Mouse (Mus musculus) frontal cortex, adult 2 months (tissue): ENCODE measurements around the gene C1qbp. TPM values are rescaled to one million over a fixed set of nuclear protein-coding genes. Genes with fewer than 3 reads are reported as not detected.

Source experiments
- DNase-seq, 2 experiments: peaks; one replicate each; pipeline ENCODE4 v3.0.0; 2022; ENCODE audit warnings: low spot score in 1 of 2; ENCODE audit errors: extremely low spot score in 1 of 2
- polyA plus RNA-seq: library from polyadenylated mRNA; depleted of rRNA; stranded (reverse); fragments of >200 nt; gene quantifications from 2 replicates; pipeline ENCODE4 v1.2.3, GENCODE M21; 2012; rRNA removed

The C1qbp gene
- polyA plus RNA-seq: 79.9 and 94.5 TPM in 2 replicates

GRCm38 (mm10) chr11:70982557-70983228, at the start of gene C1qbp:
TSS of gene C1qbp (minus strand) at chr11:70983026.
- peak; percentile 79 to 96 for DNase-seq

- DNase-seq: no peak
Observed at GRCm38 (mm10) chr11:71032070-71032469, 49.2 kb upstream of the C1qbp start.

GRCm38 (mm10) chr11:71029403-71030118, 46.7 kb upstream of the C1qbp start:
- peak in 1 of 2 experiments; percentile 30 for DNase-seq

- no peak for DNase-seq
Observed at GRCm38 (mm10) chr11:71028280-71028679, 45.5 kb upstream of the C1qbp start.

- peak; percentile 99 for DNase-seq
Observed at GRCm38 (mm10) chr11:71019201-71020068, 36.6 kb upstream of the C1qbp start, which contains the start of the genes Mis12 and Derl2. TSS of gene Mis12 (plus strand) at chr11:71019611. TSS of gene Derl2 (minus strand) at chr11:71019841.

GRCm38 (mm10) chr11:71018416-71019200, 35.8 kb upstream of the C1qbp start:
- peak in 1 of 2 experiments; percentile 18 for DNase-seq

- DNase-seq: no peak
Observed at GRCm38 (mm10) chr11:71017051-71017450, 34.2 kb upstream of the C1qbp start.

- no peak for DNase-seq
Observed at GRCm38 (mm10) chr11:71012743-71013142, 29.9 kb upstream of the C1qbp start.

- no peak for DNase-seq
Observed at GRCm38 (mm10) chr11:71008321-71008720, 25.5 kb upstream of the C1qbp start.

- no peak for DNase-seq
Observed at GRCm38 (mm10) chr11:71007831-71008230, 25.0 kb upstream of the C1qbp start.

- no peak for DNase-seq
Observed at GRCm38 (mm10) chr11:71007026-71007425, 24.2 kb upstream of the C1qbp start.

GRCm38 (mm10) chr11:71005046-71005445, 22.2 kb upstream of the C1qbp start:
- peak in 1 of 2 experiments; percentile 11 for DNase-seq

GRCm38 (mm10) chr11:71004316-71004773, 21.5 kb upstream of the C1qbp start, which contains the start of gene Dhx33:
TSS of gene Dhx33 (minus strand) at chr11:71004437.
- DNase-seq: peak; percentile 97 to 98

GRCm38 (mm10) chr11:71003611-71004315, 20.9 kb upstream of the C1qbp start:
- DNase-seq: peak in 1 of 2 experiments; percentile 47

GRCm38 (mm10) chr11:71001167-71001566, 18.3 kb upstream of the C1qbp start:
- peak in 1 of 2 experiments; percentile 26 for DNase-seq

GRCm38 (mm10) chr11:70982030-70982429, 796 bp downstream of the C1qbp start:
- no peak for DNase-seq

- no peak for DNase-seq
Observed at GRCm38 (mm10) chr11:70980751-70981510, 1.9 kb downstream of the C1qbp start.

- DNase-seq: no peak
Observed at GRCm38 (mm10) chr11:70980232-70980631, 2.6 kb downstream of the C1qbp start.
